Mouse (Mus musculus): ENCODE measurements around the gene Rala. TPM values are rescaled to one million over a fixed set of nuclear protein-coding genes. Genes with fewer than 3 reads are reported as not detected.

Gene Rala
- total and polyA plus RNA-seq, 3 experiments, result 21.4 to 42.6 (median 33.0) TPM

DNA sequence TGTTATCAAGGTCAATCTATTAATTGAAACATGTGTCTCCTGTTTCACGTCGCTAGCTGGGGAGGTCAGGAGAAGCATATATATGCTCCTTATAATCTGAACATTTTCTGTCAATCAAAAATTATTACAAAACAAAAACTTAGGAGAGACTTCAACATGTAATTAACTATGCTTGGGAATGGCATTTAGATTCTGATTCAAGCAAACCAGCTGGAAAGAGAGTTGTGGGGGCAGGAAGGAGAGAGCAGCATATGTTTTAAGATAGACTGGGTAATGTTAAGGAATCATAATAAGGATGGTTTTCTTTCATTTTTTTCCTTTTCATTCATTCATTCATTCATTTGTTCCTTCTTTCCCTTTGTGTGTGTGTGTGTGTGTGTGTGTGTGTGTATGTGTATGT lies 77.3 kb downstream of the Rala start:
- intact Hi-C loops (cut with DNase I), result no loop called here
- no peaks in the 10 kb centered on the region for H3K27me3 ChIP-seq (ENCODE audit: control insufficient read depth, insufficient read depth, low read length)
- no peak overlapping the region for H3K27ac ChIP-seq
- H3K4me1 ChIP-seq (ENCODE audit: control insufficient read depth, insufficient read depth, low read length), result no peaks in the 10 kb centered on the region
- DNase-seq, result no peak
- H3K79me2 ChIP-seq (replicated peaks; ENCODE audit: control insufficient read depth, insufficient read depth, low read length), result no peaks in the 10 kb centered on the region
- 84% methylated on average over 2 of the region's 2 CpGs for WGBS
- no peaks in the 10 kb centered on the region for H3K36me3 ChIP-seq (ENCODE audit: control insufficient read depth, insufficient read depth, low read length)
- no peak overlapping the region for H3K4me3 ChIP-seq
- no peak overlapping the region for H3K9ac ChIP-seq (ENCODE audit: low read depth, low read length)
- TF ChIP-seq POLR2A (IDR thresholded peaks at IDR 0.05; ENCODE audit: insufficient read depth, low read depth, low read length) (no peak), CTCF (IDR thresholded peaks at IDR 0.05) (no peak), EP300 (IDR thresholded peaks at IDR 0.05; ENCODE audit: insufficient read depth, low read depth, low read length) (no peak)

DNA sequence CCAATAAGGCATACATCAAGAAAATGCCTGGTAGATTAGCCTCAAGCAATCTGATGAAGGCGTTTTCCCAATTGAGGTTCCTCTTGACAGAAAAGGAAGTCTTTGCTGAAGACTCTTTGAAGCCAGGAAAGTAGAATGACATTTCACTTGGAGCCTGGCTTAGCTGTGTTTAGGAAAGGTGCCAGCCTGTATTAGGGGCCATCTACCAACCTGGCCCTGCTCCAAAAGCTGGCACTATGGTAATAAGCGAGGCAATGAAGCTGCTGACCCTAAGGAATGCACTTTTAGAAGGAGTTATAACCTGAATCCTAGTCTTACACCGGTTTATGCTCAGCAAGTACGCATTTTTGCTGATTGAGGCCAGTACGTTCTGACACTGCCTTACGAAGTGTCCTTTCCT lies 83.5 kb downstream of the Rala start:
- Histone ChIP-seq H3K36me3 (ENCODE audit: control insufficient read depth, insufficient read depth, low read length) (no peaks in the 10 kb centered on the region), H3K27me3 (ENCODE audit: control insufficient read depth, insufficient read depth, low read length) (no peaks in the 10 kb centered on the region), H3K79me2 (replicated peaks; ENCODE audit: control insufficient read depth, insufficient read depth, low read length) (no peaks in the 10 kb centered on the region), H3K9ac (ENCODE audit: low read depth, low read length) (no peak overlapping the region), H3K27ac (no peak overlapping the region), H3K4me3 (no peak overlapping the region), H3K4me1 (ENCODE audit: control insufficient read depth, insufficient read depth, low read length) (peaks cover 2% of the 10 kb centered on the region; the same call in 1 of the 2 replicates)
- WGBS, result 80% methylated on average over 6 of the region's 6 CpGs
- no peak for DNase-seq
- intact Hi-C loops (cut with DNase I), result no loop called here
- TF ChIP-seq EP300 (IDR thresholded peaks at IDR 0.05; ENCODE audit: insufficient read depth, low read depth, low read length) (no peak), CTCF (IDR thresholded peaks at IDR 0.05) (no peak), POLR2A (IDR thresholded peaks at IDR 0.05; ENCODE audit: insufficient read depth, low read depth, low read length) (no peak)

DNA sequence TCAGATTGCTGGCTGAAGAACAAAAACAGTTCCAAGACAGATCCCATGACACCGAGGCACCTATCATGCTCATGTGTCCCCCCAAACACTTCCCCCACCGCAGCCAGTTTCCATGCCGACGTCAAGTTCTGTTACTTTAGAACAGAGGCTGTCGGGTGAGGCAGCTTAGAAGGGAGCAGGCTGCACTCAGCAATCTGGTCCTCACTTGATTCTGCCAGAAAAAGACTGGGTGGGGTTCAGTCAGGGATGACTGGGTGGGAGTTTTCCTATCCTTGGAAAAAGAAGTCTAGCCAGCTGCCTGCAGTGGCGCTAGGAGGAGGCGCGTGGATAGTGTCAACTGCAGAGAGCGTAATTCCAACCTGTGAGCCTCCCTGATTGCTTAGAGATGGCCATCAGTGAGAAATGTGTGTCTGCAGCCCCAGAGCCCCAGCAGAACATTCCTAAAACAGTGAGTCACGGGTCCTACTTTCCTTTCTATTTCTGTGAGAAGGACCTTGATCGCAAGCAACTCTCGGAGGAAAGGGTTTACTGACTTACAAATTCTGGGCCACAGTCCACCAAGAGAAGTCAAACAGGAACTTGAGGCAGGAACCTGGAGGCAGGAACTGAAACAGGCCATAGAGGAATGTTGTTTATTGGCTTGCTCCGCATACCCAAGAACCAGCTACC lies 84.5 kb downstream of the Rala start:
- TF ChIP-seq EP300 (IDR thresholded peaks at IDR 0.05; ENCODE audit: insufficient read depth, low read depth, low read length) (no peak), POLR2A (IDR thresholded peaks at IDR 0.05; ENCODE audit: insufficient read depth, low read depth, low read length) (no peak), CTCF (IDR thresholded peaks at IDR 0.05) (no peak)
- Histone ChIP-seq H3K4me3 (no peak overlapping the region), H3K4me1 (ENCODE audit: control insufficient read depth, insufficient read depth, low read length) (peaks cover 2% of the 10 kb centered on the region; the same call in 1 of the 2 replicates), H3K27ac (no peak overlapping the region), H3K9ac (ENCODE audit: low read depth, low read length) (no peak overlapping the region), H3K79me2 (replicated peaks; ENCODE audit: control insufficient read depth, insufficient read depth, low read length) (no peaks in the 10 kb centered on the region), H3K27me3 (ENCODE audit: control insufficient read depth, insufficient read depth, low read length) (no peaks in the 10 kb centered on the region), H3K36me3 (ENCODE audit: control insufficient read depth, insufficient read depth, low read length) (no peaks in the 10 kb centered on the region)
- intact Hi-C loops (cut with DNase I), result no loop called here
- WGBS, result 61% methylated on average over 13 of the region's 13 CpGs
- DNase-seq, result no peak

DNA sequence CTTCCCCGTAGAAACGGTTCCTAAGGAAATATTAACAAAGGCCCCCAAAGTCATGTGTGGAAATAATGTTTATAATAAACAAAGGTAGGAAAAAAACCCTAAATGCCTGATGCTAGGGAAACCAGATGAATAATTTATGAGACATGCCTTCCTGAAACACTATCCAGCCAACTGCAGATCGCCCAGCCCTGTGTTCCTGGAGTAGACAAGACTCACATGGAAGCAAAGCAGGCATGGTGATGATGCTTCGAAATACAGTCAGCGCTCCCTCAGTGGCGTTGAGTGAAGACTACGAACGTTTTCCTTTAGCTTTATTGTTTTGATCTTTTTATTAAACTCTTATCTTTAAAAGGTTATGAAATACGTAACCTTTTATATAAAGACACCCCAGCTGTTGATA lies 87.0 kb downstream of the Rala start:
- H3K4me1 ChIP-seq (ENCODE audit: control insufficient read depth, insufficient read depth, low read length), result peaks cover 2% of the 10 kb centered on the region; the same call in 1 of the 2 replicates
- no peak for DNase-seq
- no peaks in the 10 kb centered on the region for H3K36me3 ChIP-seq (ENCODE audit: control insufficient read depth, insufficient read depth, low read length)
- WGBS, result 86% methylated on average over 9 of the region's 9 CpGs
- H3K79me2 ChIP-seq (replicated peaks; ENCODE audit: control insufficient read depth, insufficient read depth, low read length), result no peaks in the 10 kb centered on the region
- intact Hi-C loops (cut with DNase I), result no loop called here
- no peaks in the 10 kb centered on the region for H3K27me3 ChIP-seq (ENCODE audit: control insufficient read depth, insufficient read depth, low read length)
- TF ChIP-seq EP300 (IDR thresholded peaks at IDR 0.05; ENCODE audit: insufficient read depth, low read depth, low read length) (no peak), POLR2A (IDR thresholded peaks at IDR 0.05; ENCODE audit: insufficient read depth, low read depth, low read length) (no peak), CTCF (IDR thresholded peaks at IDR 0.05) (no peak)
- H3K9ac ChIP-seq (ENCODE audit: low read depth, low read length), result no peak overlapping the region
- no peak overlapping the region for H3K27ac ChIP-seq
- H3K4me3 ChIP-seq, result no peak overlapping the region

DNA sequence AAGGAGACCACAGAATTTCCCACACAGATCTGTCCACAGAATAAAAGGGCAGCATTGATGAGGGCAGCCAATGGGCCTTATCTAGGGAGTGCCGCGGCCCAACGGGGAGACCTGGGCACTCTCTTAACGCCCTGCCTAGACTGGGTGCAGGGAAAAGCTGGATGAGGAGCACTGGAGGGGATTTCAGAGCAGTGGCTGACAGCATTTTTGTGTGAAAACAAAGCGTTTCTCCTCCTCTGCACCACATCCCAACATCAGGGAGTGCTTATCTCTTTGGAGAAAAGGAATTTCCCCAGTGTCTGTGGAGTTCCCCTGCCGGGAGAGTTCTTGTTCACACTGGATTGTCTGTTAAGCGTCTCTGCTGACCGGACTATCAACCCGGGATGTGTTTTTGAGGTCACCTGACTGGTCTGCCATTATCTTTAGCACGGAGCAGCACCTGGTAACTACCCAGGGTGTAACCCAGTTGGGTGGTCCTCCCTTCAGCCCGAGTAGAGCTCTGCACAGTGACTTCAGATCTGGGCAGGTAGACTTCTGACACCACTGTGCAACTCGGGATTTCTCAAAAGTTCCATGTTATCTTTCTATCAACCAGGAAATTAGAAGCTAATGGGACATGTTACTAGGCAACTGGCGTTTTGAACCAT lies 88.4 kb downstream of the Rala start:
- Histone ChIP-seq H3K4me3 (no peak overlapping the region), H3K27ac (no peak overlapping the region), H3K27me3 (ENCODE audit: control insufficient read depth, insufficient read depth, low read length) (no peaks in the 10 kb centered on the region), H3K79me2 (replicated peaks; ENCODE audit: control insufficient read depth, insufficient read depth, low read length) (no peaks in the 10 kb centered on the region), H3K36me3 (ENCODE audit: control insufficient read depth, insufficient read depth, low read length) (no peaks in the 10 kb centered on the region), H3K9ac (ENCODE audit: low read depth, low read length) (no peak overlapping the region), H3K4me1 (ENCODE audit: control insufficient read depth, insufficient read depth, low read length) (peaks cover 2% of the 10 kb centered on the region; the same call in 1 of the 2 replicates)
- 5% methylated on average over 13 of the region's 13 CpGs for WGBS
- intact Hi-C loops (cut with DNase I), result no loop called here
- TF ChIP-seq CTCF (IDR thresholded peaks at IDR 0.05) (no peak), POLR2A (IDR thresholded peaks at IDR 0.05; ENCODE audit: insufficient read depth, low read depth, low read length) (no peak), EP300 (IDR thresholded peaks at IDR 0.05; ENCODE audit: insufficient read depth, low read depth, low read length) (no peak)
- peak in 1 of 2 experiments; percentile 15 for DNase-seq

DNA sequence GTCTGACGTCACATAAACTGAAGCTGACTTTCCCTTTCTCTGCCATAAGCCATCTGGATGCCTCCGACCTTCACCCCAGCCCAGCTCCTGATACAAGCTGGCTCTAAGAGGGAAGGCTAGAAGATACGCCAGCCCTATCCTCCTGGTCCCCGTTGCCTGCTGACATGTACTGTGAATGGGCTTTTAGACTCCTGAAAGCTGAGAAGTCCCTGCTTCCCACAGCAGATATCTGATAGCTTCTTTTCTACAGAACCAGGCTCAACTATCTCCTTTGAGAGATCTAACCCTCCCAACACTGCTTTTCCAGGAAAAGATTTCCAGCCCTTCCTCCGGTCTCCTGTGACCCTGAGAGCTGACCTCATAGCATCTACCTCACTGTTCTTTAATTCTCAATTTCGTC lies 89.3 kb downstream of the Rala start:
- TF ChIP-seq EP300 (IDR thresholded peaks at IDR 0.05; ENCODE audit: insufficient read depth, low read depth, low read length) (no peak), CTCF (IDR thresholded peaks at IDR 0.05) (no peak), POLR2A (IDR thresholded peaks at IDR 0.05; ENCODE audit: insufficient read depth, low read depth, low read length) (no peak)
- Histone ChIP-seq H3K27ac (no peak overlapping the region), H3K4me1 (ENCODE audit: control insufficient read depth, insufficient read depth, low read length) (peaks cover 2% of the 10 kb centered on the region; the same call in 1 of the 2 replicates), H3K36me3 (ENCODE audit: control insufficient read depth, insufficient read depth, low read length) (no peaks in the 10 kb centered on the region), H3K9ac (ENCODE audit: low read depth, low read length) (no peak overlapping the region), H3K27me3 (ENCODE audit: control insufficient read depth, insufficient read depth, low read length) (no peaks in the 10 kb centered on the region), H3K79me2 (replicated peaks; ENCODE audit: control insufficient read depth, insufficient read depth, low read length) (no peaks in the 10 kb centered on the region), H3K4me3 (no peak overlapping the region)
- no peak for DNase-seq
- 49% methylated on average over 6 of the region's 6 CpGs for WGBS
- intact Hi-C loops (cut with DNase I), result no loop called here
